Mouse (Mus musculus) monocyte, adult 5-6 weeks (primary cell): ENCODE measurements at regions not wholly inside any gene's neighbourhood (a gene's known extent, or its start where the extent isn't known, plus 50 kb on each side); places are given as distances from the start of the nearest gene placed in this dataset.
"Not testable (repeated sequence)": the region's sequence is repeated elsewhere in the genome, so short reads cannot be mapped to it uniquely, and the experiment has no call there.

Experiments used
- ATAC-seq: fragments of 153-309, 156-312 bp; replicated peaks from 2 replicates; pipeline ENCODE4 v1.8.0; 2017; ENCODE audit warnings: mild to moderate bottlenecking; ENCODE audit not compliant: low TSS enrichment, insufficient number of reproducible peaks, severe bottlenecking, poor library complexity, low FRiP score

GRCm38 (mm10) chr16:84624443-84625109, 109.7 kb downstream of the A730009L09Rik start:
- ATAC-seq = no peak

- ATAC-seq = no peak
These were observed 110.3 kb downstream of the A730009L09Rik start for GRCm38 (mm10) chr16:84625110-84625722.

GRCm38 (mm10) chr16:84627052-84627451, 108.5 kb downstream of the Mrpl39 start:
- ATAC-seq = no peak

GRCm38 (mm10) chr16:84629868-84630267, 105.7 kb downstream of the Mrpl39 start:
- no peak for ATAC-seq

GRCm38 (mm10) chr16:84644446-84644845, 91.1 kb downstream of the Mrpl39 start:
- not testable (repeated sequence) for ATAC-seq

GRCm38 (mm10) chr16:84646172-84646684, 89.3 kb downstream of the Mrpl39 start:
- no peak for ATAC-seq

- no peak for ATAC-seq
These were observed 84.9 kb downstream of the Mrpl39 start for GRCm38 (mm10) chr16:84650646-84651045.

GRCm38 (mm10) chr16:84653873-84654272, 81.7 kb downstream of the Mrpl39 start:
- ATAC-seq = no peak

- no peak for ATAC-seq
These were observed 73.7 kb downstream of the Mrpl39 start for GRCm38 (mm10) chr16:84661879-84662278.

- no peak for ATAC-seq
These were observed 72.0 kb downstream of the Mrpl39 start for GRCm38 (mm10) chr16:84663581-84663980.
